ENCODE assay signal across 8 mouse cellular contexts in the genomic region with DNA sequence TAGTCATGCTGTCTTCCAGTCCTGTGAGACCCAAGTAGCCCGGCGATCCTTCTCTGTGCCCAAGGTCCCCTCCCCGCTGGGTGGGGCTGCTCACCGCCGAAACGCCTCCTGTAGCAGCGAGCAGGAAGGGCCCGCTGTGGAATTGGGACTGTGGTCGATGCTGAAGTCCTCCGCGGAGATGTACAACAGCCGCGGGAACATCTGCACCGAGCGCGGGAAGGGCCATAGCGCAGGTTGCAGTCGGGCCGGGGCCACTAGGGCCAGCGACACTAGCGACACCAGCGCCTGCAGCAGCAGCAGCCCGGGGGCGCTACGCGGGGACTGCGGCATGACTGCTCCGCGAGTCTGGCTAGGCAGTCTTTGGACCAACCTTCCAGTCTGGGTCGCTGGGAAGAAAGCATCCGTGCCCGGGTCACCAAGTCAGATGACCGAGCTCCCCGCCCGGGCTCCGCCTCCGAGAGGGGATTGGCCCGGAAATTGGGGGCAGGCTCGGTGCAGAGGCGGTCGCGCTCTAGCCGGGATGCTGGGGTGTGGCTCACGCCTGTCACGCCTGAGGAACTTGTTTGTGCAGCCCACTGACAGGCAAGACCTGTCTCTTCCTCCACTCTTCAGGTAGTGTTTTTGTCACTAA. TPM values are rescaled to one million over a fixed set of nuclear protein-coding genes. Genes with fewer than 3 reads are reported as not detected.
DNase-seq lines count a peak whose midpoint lies in the region; ATAC-seq and TF ChIP-seq lines count a peak whose summit lies in the region.

A gene (minus strand): TSS at position 426 of the 631 bp plus-strand sequence.

- ATAC-seq in lung, embryonic 16.5 days (ENCODE audit: low read depth), result peak; percentile 94

- WGBS in lung, embryonic 16.5 days, result 0% methylated on average over 45 of the region's 45 CpGs
- under 1% methylated on average over 45 of the region's 45 CpGs for WGBS in thymus, adult 2 months

- TF ChIP-seq POLR2A in thymus, adult 2 months (IDR thresholded peaks at IDR 0.05; ENCODE audit: control insufficient read depth, extremely low read depth, insufficient read depth, low read length, poor library complexity), result no peak

- H3K4me3 ChIP-seq in lung, embryonic 16.5 days (ENCODE audit: low read length), result peak within 1 kb of the TSS; percentile 79
- H3K4me3 ChIP-seq in thymus, adult 2 months (ENCODE audit: control insufficient read depth, insufficient read depth, low read length), result peak within 1 kb of the TSS; percentile 68

- 0 out of 2 replicates have a peak, but pooled peaks cover 2% of the 10 kb centered on the region for H3K4me1 ChIP-seq in lung, embryonic 16.5 days (replicated peaks; ENCODE audit: control insufficient read depth, insufficient read depth, low read length)
- H3K4me1 ChIP-seq in thymus, adult 2 months (replicated peaks; ENCODE audit: control insufficient read depth, insufficient read depth, low read length), result peaks cover 8% of the 10 kb centered on the region

- DNase-seq in MN1 (ENCODE audit: low spot score), result peak; percentile 94
- peak; percentile 82 for DNase-seq in cerebellum, adult 8-10 months
- DNase-seq in forelimb bud, embryonic 11.5 days (ENCODE audit: low read depth, low spot score), result peak; percentile 79
- DNase-seq in heart, postnatal 4 days, result peak; percentile 94
- DNase-seq in layer of hippocampus, adult 9-11 months, result peak; percentile 94
- peak; percentile 89 for DNase-seq in ovary, adult 18-20 months (ENCODE audit: low spot score)
- DNase-seq in thymus, adult 2 months, result peak; percentile 91

- peak; percentile 40; the same call in 1 of the 2 replicates for TF ChIP-seq CTCF in thymus, adult 2 months (IDR thresholded peaks at IDR 0.05; ENCODE audit: borderline replicate concordance, control insufficient read depth, extremely low read depth, insufficient read depth, low read length, poor library complexity)

- no peaks in the 10 kb centered on the region for H3K36me3 ChIP-seq in lung, embryonic 16.5 days (ENCODE audit: control insufficient read depth, insufficient read depth, low read length)
- no peaks in the 10 kb centered on the region for H3K36me3 ChIP-seq in thymus, adult 2 months (ENCODE audit: control insufficient read depth, insufficient read depth, low read length)

- no peaks in the 10 kb centered on the region for H3K27me3 ChIP-seq in lung, embryonic 16.5 days (ENCODE audit: control insufficient read depth, insufficient read depth, low read depth, low read length)
- no peaks in the 10 kb centered on the region for H3K27me3 ChIP-seq in thymus, adult 2 months (ENCODE audit: control insufficient read depth, insufficient read depth, low read length)

- peak within 1 kb of the TSS; percentile 75 for H3K9ac ChIP-seq in lung, embryonic 16.5 days (ENCODE audit: low read length)

- H3K4me2 ChIP-seq in lung, embryonic 16.5 days (ENCODE audit: low read depth, low read length), result peak within 1 kb of the TSS; percentile 97

- H3K9me3 ChIP-seq in lung, embryonic 16.5 days (ENCODE audit: control insufficient read depth, low read length), result no peaks in the 10 kb centered on the region

- peak within 1 kb of the TSS; percentile 59 for H3K27ac ChIP-seq in lung, embryonic 16.5 days (ENCODE audit: low read length)
- no peak within 1 kb of the TSS for H3K27ac ChIP-seq in thymus, adult 2 months (ENCODE audit: control insufficient read depth, insufficient read depth, low read length)

RNA-seq across cellular contexts. Expression of the gene that starts here (rescaled TPM):
- 10 to 100 TPM; 20.8 to 23.5 TPM for total RNA-seq in heart, postnatal 4 days (2021)
- polyA plus RNA-seq in lung, embryonic 16.5 days (2015; fragmentation: Nextera tagmentation; extraction: Ambion mirVana), result 34.2 and 36.2 TPM in 2 replicates
- 138 and 180 TPM in 2 replicates for polyA plus RNA-seq in thymus, adult 2 months (2012; rRNA removed)
